Mouse (Mus musculus) embryonic fibroblast, embryonic 13.5 days (primary cell): ENCODE data around the gene Agap1.

Experiments
- CTCF ChIP-seq: IDR thresholded peaks from 2 replicates; pipeline ENCODE4 v1.5.1; 2011; ENCODE audit warnings: mild to moderate bottlenecking, control low read depth, low read length, moderate library complexity, borderline replicate concordance; ENCODE audit not compliant: insufficient read depth
- POLR2A ChIP-seq: IDR thresholded peaks from 2 replicates; pipeline ENCODE4 v1.6.1; 2011; ENCODE audit warnings: low read depth, mild to moderate bottlenecking, control low read depth, low read length, moderate library complexity

DNA sequence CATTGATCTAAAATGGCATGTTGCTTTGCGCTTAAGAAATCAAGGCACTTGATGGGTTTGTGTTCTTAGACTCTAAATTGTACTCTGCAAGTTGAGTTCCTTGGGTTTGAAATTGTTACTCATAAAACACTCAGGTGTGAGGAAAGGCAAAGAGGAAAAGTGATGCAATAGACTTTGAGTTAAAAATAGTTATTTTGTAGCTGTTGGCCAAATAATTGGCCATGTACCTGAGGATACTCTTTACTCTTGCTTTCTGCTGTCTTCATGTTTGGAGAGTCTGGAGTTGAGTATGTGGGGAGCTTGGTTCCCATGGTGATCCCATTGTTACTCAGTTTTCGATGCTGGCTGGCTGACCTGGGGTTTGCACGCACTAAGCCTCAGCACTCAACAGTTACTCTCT, 291.6 kb downstream of the Agap1 start:
- TF ChIP-seq CTCF (no peak), POLR2A (no peak)
